Mouse (Mus musculus) midbrain, embryonic 16.5 days (tissue): ENCODE data around the gene Tox2. TPM values are rescaled to one million over a fixed set of nuclear protein-coding genes. Genes with fewer than 3 reads are reported as not detected.

Source experiments
- ATAC-seq: fragments of 200-750 bp; cut with Nextera tagmentation; 2 replicates; pipeline ENCODE4 v1.8.0; 2017; ENCODE audit warnings: moderate TSS enrichment
- H3K27ac ChIP-seq: fragments of 300-500 bp; sonication (generic); 2 replicates; pipeline ENCODE4 v1.5.1; 2014; ENCODE audit warnings: mild to moderate bottlenecking, low read length, mixed read lengths
- H3K27me3 ChIP-seq: fragments of 300-500 bp; sonication (generic); 2 replicates; pipeline ENCODE4 v1.6.1; 2014; ENCODE audit warnings: low read depth, low read length, mixed read lengths; ENCODE audit not compliant: control insufficient read depth, insufficient read depth
- H3K36me3 ChIP-seq: fragments of 300-500 bp; sonication (generic); 2 replicates; pipeline ENCODE4 v1.6.1; 2014; ENCODE audit warnings: mild to moderate bottlenecking, low read length, moderate library complexity, mixed read lengths; ENCODE audit not compliant: control insufficient read depth, insufficient read depth
- H3K4me1 ChIP-seq: fragments of 300-500 bp; sonication (generic); 2 replicates; pipeline ENCODE4 v1.6.1; 2014; ENCODE audit warnings: mild to moderate bottlenecking, low read length, mixed read lengths; ENCODE audit not compliant: control insufficient read depth, insufficient read depth
- H3K4me2 ChIP-seq: fragments of 300-500 bp; sonication (generic); 2 replicates; pipeline ENCODE4 v1.6.1; 2014; ENCODE audit warnings: mild to moderate bottlenecking, low read length, mixed read lengths
- H3K4me3 ChIP-seq: fragments of 300-500 bp; sonication (generic); 2 replicates; pipeline ENCODE4 v1.5.1; 2014; ENCODE audit warnings: low read depth, mild to moderate bottlenecking, low read length, moderate library complexity, mixed read lengths
- H3K9ac ChIP-seq: fragments of 300-500 bp; sonication (generic); 2 replicates; pipeline ENCODE4 v1.6.1; 2014; ENCODE audit warnings: low read depth, low read length, mixed read lengths
- H3K9me3 ChIP-seq: fragments of 300-500 bp; sonication (generic); replicated peaks from 2 replicates; pipeline ENCODE4 v1.6.1; 2014; ENCODE audit warnings: mild to moderate bottlenecking, low read length, mixed read lengths; ENCODE audit not compliant: control insufficient read depth, poor library complexity, severe bottlenecking
- WGBS: fragments of 180-500 bp; shearing (Covaris S2); extraction: QIAGEN DNeasy Blood & Tissue Kit; methylation state at CpG from one replicate; pipeline ENCODE4 v1.1.7; 2014; 5-methylcytosine and 5-hydroxymethylcytosine counted together
- polyA plus RNA-seq: library from polyadenylated mRNA; unstranded; fragments of >200 nt; fragmentation: Nextera tagmentation; extraction: Ambion mirVana; gene quantifications from 2 replicates; pipeline ENCODE4 v1.2.1, GENCODE M21; 2015

Gene Tox2
- polyA plus RNA-seq, 1 experiment from 2014 or later = 54.5 TPM

- no peak overlapping the region for H3K9ac ChIP-seq
- no peaks in the 10 kb centered on the region for H3K27me3 ChIP-seq
- H3K4me2 ChIP-seq = no peak overlapping the region
- H3K4me3 ChIP-seq = no peak overlapping the region
- 0 out of 2 replicates have a peak, but pooled peaks have one; percentile 24 for ATAC-seq
- H3K27ac ChIP-seq = no peak overlapping the region
- WGBS = 66% methylated on average over 12 of the region's 12 CpGs
- no peaks in the 10 kb centered on the region for H3K9me3 ChIP-seq
- peaks cover 13% of the 10 kb centered on the region; the same call in 1 of the 2 replicates for H3K4me1 ChIP-seq
- no peaks in the 10 kb centered on the region for H3K36me3 ChIP-seq
These were observed 35.1 kb downstream of the Tox2 start for GRCm38 (mm10) chr2:163237999-163238529.

- Histone ChIP-seq H3K4me2 (no peak overlapping the region), H3K4me3 (no peak overlapping the region), H3K36me3 (no peaks in the 10 kb centered on the region), H3K9ac (no peak overlapping the region), H3K4me1 (peaks cover 20% of the 10 kb centered on the region), H3K27ac (peak overlapping the region; percentile 6; the same call in 1 of the 2 replicates), H3K27me3 (no peaks in the 10 kb centered on the region), H3K9me3 (no peaks in the 10 kb centered on the region)
- no peak; the same call in 1 of the 2 replicates for ATAC-seq
- WGBS = 43% methylated on average over 8 of the region's 8 CpGs
These were observed 37.0 kb downstream of the Tox2 start for GRCm38 (mm10) chr2:163239945-163240344.

GRCm38 (mm10) chr2:163241867-163242266 lies 38.9 kb downstream of the Tox2 start:
- no peak for ATAC-seq
- Histone ChIP-seq H3K9me3 (no peaks in the 10 kb centered on the region), H3K27me3 (no peaks in the 10 kb centered on the region), H3K4me1 (peaks cover 23% of the 10 kb centered on the region), H3K4me3 (no peak overlapping the region), H3K9ac (no peak overlapping the region), H3K36me3 (no peaks in the 10 kb centered on the region), H3K4me2 (no peak overlapping the region), H3K27ac (no peak overlapping the region)
- WGBS = 18% methylated on average over 5 of the region's 5 CpGs

- Histone ChIP-seq H3K4me2 (no peak overlapping the region), H3K36me3 (no peaks in the 10 kb centered on the region), H3K4me3 (no peak overlapping the region), H3K9me3 (no peaks in the 10 kb centered on the region), H3K4me1 (peaks cover 21% of the 10 kb centered on the region), H3K27ac (peak overlapping the region; percentile 54), H3K27me3 (no peaks in the 10 kb centered on the region), H3K9ac (no peak overlapping the region)
- ATAC-seq = peak; percentile 55; the same call in 1 of the 2 replicates
- 32% methylated on average over 12 of the region's 12 CpGs for WGBS
These were observed 41.3 kb downstream of the Tox2 start for GRCm38 (mm10) chr2:163243917-163244852.

GRCm38 (mm10) chr2:163248912-163249311 lies 46.0 kb downstream of the Tox2 start:
- H3K9me3 ChIP-seq = no peaks in the 10 kb centered on the region
- no peaks in the 10 kb centered on the region for H3K27me3 ChIP-seq
- no peak overlapping the region for H3K9ac ChIP-seq
- no peaks in the 10 kb centered on the region for H3K36me3 ChIP-seq
- ATAC-seq = no peak
- no peak overlapping the region for H3K4me3 ChIP-seq
- no peak overlapping the region for H3K27ac ChIP-seq
- 89% methylated on average over 7 of the region's 7 CpGs for WGBS
- no peak overlapping the region for H3K4me2 ChIP-seq
- peaks cover 19% of the 10 kb centered on the region for H3K4me1 ChIP-seq

GRCm38 (mm10) chr2:163252645-163253044 lies 49.7 kb downstream of the Tox2 start:
- H3K36me3 ChIP-seq = no peaks in the 10 kb centered on the region
- H3K4me2 ChIP-seq = no peak overlapping the region
- H3K9me3 ChIP-seq = no peaks in the 10 kb centered on the region
- H3K27me3 ChIP-seq = no peaks in the 10 kb centered on the region
- H3K9ac ChIP-seq = no peak overlapping the region
- H3K4me3 ChIP-seq = no peak overlapping the region
- no peak for ATAC-seq
- 90% methylated on average over 2 of the region's 2 CpGs for WGBS
- peaks cover 12% of the 10 kb centered on the region for H3K4me1 ChIP-seq
- H3K27ac ChIP-seq = peak overlapping the region; percentile 74; the same call in 1 of the 2 replicates

- H3K27ac ChIP-seq = peak overlapping the region; percentile 74
- no peak overlapping the region for H3K4me2 ChIP-seq
- H3K27me3 ChIP-seq = no peaks in the 10 kb centered on the region
- ATAC-seq = no peak
- WGBS = 46% methylated on average over 22 of the region's 22 CpGs
- H3K9ac ChIP-seq = peak overlapping the region; percentile 47
- no peaks in the 10 kb centered on the region for H3K9me3 ChIP-seq
- no peaks in the 10 kb centered on the region for H3K36me3 ChIP-seq
- peaks cover 12% of the 10 kb centered on the region for H3K4me1 ChIP-seq
- H3K4me3 ChIP-seq = no peak overlapping the region
These were observed 50.5 kb downstream of the Tox2 start for GRCm38 (mm10) chr2:163253248-163254099.

- 70% methylated on average over 6 of the region's 6 CpGs for WGBS
- H3K4me2 ChIP-seq = no peak overlapping the region
- H3K9me3 ChIP-seq = no peaks in the 10 kb centered on the region
- H3K27me3 ChIP-seq = no peaks in the 10 kb centered on the region
- peak overlapping the region; percentile 74 for H3K27ac ChIP-seq
- no peak overlapping the region for H3K4me3 ChIP-seq
- peak; percentile 13; the same call in 1 of the 2 replicates for ATAC-seq
- no peak overlapping the region; the same call in 1 of the 2 replicates for H3K9ac ChIP-seq
- peaks cover 12% of the 10 kb centered on the region for H3K4me1 ChIP-seq
- no peaks in the 10 kb centered on the region for H3K36me3 ChIP-seq
These were observed 51.3 kb downstream of the Tox2 start for GRCm38 (mm10) chr2:163254228-163254627.
